Mouse (Mus musculus) layer of hippocampus, adult 8-10 months (tissue): ENCODE data around the gene Hadh. TPM values are rescaled to one million over a fixed set of nuclear protein-coding genes. Genes with fewer than 3 reads are reported as not detected.
A peak's percentile ranks its signal among the peaks of the same experiment; 100 is the strongest.

Experiments used
- DNase-seq, 2 experiments: peaks; one replicate each; pipeline ENCODE4 v3.0.0; 2022; ENCODE audit warnings: low spot score in 2 of 2
- total RNA-seq, 4 experiments: library from RNA; stranded (reverse); gene quantifications; 2 replicates each; pipeline ENCODE4 v1.2.4; 2022

Hadh gene
- 10 to 100 TPM; 19.1 to 28.0 (median 24.6) TPM for total RNA-seq

DNA sequence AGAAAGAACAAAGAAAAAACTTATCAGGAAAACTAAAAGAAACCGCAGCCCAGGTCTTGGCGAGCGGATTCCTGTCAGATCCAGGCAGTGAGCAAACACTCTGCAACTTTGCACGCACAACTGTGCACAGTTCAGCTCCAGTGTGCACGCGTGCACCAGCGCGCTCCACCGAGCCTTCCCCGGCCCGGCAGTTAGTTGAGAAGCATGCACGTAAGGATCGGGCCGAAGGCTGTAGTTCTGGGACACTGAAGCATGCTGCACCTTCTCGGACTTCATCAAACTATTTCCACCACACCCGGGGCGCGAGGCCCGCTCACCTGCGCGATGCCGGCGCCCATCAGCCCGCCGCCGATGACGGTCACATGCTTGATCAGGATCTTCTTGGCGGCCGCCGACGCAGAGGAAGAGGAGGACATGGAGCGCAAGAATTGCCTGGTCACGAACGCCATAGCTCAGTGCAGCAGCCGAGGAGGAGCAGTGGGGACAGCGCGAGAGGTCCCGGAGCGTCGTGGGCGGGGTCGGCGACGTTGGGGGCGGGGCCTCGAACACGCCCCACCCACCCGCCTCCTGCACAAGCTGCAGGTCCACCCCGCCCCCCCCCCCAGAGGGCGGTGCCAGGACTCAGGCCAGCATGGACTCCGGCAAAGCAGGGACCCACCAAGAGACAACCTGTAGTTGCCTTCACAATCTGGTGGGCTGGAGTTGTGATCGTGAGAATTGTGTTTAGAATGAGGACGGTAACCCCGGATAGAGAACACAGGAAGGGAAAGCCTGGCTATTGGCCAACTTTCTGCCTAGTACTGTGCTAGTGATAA lies at the start of gene Hadh:
TSS of gene Hadh (minus strand) at position 543 of the 815 bp plus-strand sequence.
- peak; percentile 55 to 66 for DNase-seq

DNA sequence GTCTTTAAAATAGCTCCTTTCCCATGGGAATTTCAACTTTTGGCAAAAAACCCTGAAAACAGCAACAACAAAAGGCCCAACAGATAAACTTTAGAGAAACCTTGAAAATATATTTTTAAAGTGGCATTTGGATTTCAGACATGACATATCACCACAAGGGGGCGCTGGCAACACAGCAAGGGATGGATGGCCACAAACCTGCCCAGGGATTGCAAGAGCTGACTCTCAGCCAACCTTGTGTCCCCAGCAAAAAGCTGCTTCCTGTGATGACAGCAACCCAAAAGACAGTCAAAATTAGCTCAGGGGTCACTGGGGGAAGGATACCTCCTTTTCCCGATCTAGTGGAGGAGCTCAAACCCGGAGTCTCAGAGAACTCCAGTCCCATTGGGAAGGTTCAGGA lies 48.3 kb upstream of the Hadh start:
- peak; percentile 50 to 84 for DNase-seq

DNA sequence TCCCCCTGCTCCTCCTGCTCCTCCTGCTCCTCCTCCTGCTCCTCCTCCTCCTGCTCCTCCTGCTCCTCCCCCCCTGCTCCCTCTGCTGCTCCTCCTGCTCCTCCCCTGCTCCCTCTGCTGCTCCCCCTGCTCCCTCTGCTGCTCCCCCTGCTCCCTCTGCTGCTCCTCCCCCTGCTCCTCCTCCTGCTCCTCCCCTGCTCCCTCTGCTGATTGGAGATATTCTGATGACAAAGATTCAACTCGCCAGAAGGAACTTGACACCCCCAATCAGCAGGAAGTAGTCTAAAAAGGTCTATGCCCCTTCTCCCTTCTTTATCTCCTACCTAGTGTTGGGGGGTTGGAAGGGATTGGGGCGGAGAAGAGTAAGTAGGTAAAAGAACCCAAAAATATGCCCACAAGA lies 46.3 kb upstream of the Hadh start:
- no peak for DNase-seq

DNA sequence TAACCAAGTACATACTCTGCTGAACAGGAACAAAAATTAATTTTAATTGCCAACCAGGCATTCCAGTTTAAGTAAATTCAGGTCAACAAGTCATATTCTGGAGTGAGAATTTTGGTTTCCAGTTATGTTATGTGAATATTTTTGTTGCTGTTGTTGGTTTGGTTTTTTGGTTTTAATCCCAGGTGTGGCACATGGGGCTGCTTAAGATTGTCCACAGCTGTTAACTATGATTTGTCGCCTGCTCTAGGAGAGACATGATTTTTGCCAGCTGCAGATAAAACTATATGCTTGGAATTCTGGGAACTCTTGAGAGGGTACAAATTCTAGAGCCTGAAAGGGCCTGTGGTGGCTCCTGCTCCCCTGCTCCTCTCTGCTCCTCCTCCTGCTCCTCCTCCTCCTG lies 45.2 kb upstream of the Hadh start:
- no peak for DNase-seq

DNA sequence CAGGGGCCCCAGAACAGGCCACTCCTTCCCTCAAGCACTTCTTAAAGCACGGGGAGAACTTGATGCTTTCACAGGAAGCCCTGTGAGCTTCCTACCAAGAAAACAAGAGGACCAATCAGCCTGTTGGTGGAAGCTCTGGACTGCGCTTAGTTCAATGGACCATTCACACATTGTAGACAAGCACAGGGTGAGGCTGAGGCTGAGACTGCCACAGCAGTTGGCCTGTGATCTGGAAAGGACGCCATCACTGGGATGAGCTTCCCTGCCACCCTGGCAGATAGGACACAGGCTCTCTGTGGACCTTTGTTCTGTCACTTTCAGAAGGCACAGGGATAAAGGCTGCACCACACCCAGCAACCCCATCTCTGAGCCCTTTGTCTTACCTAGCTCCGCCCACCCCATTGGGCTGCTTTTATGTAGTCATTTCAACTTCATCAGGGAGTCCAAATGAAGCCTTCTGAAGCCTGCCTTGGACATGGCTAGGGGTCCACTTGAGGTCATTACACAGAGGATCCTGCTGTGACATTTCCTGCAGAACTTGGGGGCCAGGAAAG lies 44.1 kb upstream of the Hadh start:
- no peak for DNase-seq

DNA sequence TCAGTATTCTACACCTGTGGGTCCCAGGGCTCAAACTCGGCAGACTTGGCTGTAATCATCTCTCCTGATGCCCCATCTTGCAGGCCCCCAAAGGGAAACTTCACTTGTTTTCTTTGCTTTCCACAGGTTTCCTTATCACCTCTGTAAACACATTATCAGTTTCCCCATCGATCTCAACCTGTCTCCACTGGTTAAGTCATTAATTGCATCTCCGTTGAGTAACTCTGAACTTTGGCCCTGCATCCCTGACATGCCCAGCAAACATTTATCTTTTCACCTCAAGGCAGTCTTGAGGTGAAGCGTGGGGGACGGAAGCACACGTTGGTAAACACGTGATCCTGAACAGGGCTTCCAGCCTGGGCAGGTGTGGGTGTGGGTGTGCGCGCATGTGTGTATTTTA lies 40.4 kb upstream of the Hadh start:
- no peak for DNase-seq

DNA sequence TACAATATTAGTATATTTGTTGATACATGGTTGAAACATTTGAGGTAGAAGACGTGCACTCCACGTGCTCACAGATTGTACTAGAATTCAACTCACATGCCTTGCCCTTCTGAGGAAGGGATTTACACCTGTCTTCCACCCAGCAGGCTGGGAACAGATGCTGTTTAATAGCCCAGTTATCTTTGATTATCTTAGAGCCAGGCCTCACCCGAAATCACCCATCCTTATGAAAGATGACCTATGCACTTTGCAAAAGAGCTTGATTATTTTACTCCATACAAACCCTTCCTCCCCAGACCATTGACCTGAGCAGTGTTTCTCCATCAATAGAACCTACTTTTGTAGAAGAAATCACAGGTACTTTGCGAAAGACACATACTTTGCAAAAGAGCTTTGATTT lies 38.7 kb upstream of the Hadh start:
- DNase-seq, result no peak

DNA sequence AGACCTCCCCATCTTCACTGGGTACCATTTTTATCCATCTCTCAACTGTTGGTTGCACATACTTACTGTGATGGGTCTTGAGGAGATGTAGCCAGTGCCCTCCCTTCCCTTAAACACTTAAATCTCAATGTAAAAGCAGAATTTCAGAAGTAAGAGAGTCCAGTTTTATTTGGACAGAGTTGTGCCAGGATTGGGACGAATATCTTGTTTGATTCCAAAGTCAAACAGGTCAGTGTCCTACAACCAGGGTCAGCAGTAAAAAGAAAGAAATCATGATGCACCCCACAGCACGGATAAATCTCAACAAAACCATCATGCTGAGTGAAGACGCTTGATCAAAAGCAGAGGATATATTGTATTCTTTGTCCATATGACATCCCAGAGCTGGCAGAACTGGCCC lies 35.9 kb upstream of the Hadh start:
- no peak for DNase-seq

DNA sequence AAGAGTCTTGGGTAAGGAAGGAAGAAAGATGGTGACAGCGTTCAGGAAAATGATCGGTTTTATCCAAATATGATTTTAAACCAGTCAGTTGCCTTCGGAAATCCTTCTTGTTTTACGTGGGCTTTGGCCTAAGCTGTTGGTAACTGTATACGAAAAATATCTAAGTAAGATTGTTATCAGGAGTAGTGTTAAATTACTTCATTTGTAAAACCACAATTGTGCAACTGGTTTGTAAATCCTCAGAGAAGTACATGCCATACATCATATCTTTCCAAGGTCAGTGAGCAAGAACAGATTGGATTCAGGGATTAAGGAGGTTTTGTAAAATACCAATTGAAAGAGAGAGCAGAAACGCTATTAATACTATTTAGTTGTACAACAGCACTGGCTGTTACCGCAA lies 34.4 kb upstream of the Hadh start:
- no peak for DNase-seq

DNA sequence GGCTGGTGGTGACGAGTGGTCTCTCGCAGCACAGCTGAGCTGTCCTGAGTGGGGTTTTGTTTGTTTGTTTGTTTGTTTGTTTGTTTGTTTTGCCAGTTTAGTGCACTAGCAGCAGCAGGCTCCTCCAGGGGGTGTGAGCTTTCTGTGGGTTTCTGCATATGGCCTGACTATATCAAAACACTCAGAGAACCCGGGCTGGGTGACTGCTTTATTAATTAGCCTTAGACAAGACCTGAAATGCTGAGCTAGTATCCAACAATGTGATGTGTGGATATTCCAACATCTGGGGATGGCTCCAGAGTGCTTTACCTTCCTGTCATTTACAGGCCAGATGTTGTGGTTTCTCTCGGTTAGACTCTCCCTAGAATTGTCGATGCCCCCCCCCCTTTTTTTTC lies 31.4 kb upstream of the Hadh start:
- DNase-seq, result no peak

DNA sequence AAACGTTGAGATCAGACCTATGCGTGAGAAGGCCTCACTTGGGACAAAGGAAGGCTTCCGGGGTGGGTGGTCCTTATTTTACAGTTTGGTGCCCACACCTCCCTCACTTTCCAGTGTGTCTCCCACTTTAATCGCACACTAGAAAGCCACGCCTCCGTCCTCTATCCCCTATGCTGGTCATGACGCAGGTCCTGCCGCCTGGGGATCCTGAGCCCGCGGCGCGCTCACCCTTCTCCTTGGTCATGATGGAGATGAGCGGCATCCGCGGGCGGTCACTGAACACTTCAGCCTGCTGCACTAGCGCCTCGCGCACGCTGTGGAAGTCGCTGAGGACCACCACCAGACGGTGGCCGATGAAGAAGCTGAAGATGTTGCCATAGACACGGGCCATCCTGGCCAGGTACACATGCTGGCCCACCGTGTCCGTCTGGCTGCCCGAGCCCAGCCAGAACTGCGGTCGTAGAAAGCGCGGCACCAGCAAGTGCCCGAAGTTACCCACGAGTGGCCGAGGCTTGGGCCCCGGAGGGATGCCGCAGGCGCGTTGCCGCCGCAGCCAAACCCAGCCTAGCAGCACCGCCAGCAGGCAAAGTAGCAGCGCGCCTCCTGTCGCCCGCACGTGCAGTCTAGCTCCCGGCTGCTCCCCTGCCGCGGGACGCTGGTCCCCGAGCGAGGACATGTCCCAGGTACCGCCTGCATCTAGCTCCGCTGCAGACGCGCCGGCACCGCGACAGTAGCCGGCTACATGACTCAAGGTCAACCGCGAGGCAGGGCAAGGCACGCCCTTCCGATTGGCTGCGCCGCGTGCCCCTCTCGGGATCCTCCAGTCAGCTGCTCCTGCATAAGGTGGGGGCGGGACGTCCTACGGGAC lies 30.8 kb upstream of the Hadh start, which contains the start of gene Cyp2u1:
TSS of gene Cyp2u1 (minus strand) at position 776 of the 868 bp plus-strand sequence.
- peak; percentile 89 for DNase-seq

DNA sequence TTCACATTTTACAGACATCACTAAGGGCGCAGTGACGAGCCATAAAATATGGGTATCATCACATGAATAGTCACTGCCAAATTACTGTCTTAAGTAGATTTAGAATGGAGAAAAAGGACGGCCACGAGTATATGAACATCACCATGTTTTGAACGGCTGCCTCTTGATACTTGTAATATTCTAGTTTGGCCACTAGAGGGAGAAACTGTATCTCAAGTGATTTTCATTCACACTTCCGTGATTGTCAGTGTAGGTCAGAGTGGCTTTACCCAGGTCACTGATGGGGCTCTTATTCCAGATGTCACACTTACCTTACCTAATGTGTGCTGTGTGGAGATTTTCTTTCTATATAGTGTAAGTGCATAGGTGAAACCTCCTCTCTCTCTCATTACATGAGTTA lies 28.0 kb upstream of the Hadh start:
- DNase-seq, result no peak

DNA sequence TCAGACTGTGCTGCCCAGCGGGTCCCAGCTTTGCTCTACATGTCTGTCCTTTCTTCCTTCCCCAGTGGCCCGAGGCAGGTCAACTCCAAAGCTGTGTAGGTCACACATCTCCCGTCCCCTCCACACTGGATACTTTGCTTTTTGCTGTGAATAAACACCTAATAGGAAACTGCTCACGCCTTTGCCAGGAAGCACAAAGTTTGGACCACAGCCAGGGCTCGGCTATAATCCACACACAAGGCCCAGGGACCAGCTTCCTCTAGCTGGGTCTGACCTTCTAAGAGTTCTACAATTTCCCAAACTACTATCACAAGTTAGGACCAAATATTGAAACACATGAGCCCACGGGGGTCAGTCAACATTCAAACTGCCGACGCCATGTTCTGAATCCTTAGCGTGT lies 27.2 kb upstream of the Hadh start:
- DNase-seq, result no peak

DNA sequence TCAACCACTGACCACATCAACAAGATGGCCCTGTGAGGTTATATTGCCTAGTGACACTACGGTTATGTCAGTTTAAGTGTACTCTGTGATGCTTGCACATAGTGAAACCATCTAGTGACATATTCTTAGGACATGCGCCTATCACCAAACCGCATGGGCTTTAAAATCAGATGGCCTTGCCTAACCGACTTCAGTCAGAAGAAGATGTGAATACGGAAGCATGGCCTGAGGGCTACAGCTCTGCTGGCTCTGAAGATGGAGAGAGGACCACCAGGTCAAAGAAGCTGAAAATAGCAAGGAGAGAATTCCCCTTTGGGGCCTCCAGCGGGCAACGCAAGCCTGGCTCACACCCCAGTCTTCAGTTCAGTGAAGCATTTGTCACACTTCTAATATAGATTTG lies 25.0 kb upstream of the Hadh start:
- DNase-seq, result no peak

DNA sequence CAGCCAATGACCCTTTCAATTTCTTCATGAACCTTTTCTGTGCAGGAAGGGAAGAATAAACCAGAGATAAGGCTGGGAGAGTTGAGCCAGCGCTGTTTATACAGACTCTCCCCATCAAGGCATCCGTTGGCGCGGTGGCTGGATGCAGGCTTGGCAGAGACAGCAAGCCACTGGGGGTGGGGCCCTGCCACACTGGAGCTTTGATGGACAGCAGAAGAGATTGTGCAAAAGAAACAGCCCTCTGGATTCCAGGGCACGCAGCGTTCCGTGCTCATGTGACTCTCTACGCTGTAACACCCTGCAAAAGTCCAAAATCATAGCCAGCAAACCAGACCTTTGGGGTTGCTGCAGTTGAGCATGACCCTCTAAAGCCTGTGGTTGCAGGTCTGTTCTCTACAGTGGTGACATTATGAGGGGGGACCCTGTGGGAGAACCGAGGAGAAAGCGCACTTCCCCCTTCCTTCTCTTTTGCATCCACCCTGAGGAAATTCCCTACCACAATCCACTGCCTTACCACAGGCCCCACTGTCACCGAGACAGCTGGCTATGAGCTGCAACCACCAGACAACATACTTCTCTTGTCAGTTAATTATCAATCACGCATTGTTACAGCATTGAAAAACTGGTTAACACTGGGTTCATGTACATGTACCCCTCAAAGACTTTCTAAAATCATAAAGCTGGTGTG lies 23.8 kb upstream of the Hadh start:
- no peak for DNase-seq

DNA sequence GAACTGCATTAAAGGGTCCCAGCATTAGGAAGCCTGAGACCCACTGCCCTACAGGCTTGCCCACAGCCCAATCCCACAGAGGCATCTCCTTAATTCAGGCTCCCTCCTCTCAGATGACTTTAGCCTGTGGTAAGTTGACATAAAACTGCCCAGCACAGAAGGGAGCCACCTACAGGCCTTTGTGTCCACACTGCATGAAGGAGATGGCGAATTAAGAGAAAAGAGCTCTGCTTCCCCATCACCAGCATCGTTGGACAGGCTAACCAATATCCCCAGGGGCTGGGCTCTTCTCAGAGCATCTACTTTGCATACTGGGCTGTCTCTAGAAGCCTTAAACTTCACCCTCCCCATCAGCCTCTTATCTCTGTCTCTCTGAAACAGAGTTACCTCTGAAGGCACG lies 22.6 kb upstream of the Hadh start:
- no peak for DNase-seq

DNA sequence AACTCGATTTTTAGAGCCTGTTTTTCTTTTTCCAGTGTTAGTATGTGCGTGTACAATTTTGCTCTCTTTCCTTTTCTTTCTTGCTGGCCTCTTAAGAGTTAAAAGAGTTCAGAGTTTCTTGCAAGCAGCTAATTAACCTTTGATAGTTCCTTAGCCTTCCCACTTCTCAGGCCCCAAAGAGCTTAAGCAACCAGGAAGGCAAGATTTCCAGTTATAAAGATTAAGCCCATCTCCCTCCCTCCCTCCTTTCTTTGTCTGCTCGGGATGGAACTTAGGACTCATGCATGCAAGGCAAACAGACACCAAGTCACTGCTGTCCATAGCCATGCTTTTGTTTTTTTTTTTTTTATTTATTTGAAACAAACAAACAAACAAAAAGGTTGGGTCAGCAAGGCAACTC lies 21.1 kb upstream of the Hadh start:
- no peak for DNase-seq

DNA sequence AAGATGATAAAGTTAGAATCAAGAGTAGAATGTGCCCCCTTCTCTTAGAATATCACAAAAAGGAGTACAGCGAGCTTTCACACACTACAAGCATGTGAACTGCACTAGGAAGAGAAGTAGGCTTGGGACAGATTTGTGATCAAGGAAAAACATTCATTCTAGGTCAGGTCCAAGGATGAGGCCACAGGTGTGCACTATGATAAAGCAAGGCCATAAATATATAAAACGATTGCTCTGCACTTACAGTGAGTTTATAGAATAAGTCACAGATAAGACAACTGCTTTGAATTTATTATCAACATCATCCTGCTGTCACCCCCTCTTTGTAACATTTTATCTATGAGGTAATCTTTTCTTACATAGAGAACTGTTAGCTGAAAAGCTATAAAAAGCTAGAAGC lies 20.4 kb upstream of the Hadh start:
- DNase-seq, result no peak

DNA sequence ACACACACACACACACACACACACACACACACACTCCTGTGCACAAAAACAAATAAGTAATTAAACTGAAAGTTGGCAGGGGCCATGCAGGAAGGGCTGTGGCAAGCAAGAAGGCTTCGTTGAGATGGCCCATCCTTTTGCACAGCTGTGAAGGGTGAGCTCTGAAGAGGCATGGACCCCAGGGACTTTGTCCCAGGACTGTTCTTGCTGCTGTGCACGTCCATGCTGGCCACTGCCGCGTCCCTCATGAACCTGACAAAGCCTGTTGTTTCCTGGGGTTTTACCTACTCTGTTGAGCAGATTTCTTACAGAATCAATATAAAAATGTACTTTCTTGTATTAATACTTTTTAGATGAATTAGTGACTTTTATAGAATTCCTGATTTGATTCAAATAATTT lies 20.0 kb upstream of the Hadh start:
- no peak for DNase-seq

DNA sequence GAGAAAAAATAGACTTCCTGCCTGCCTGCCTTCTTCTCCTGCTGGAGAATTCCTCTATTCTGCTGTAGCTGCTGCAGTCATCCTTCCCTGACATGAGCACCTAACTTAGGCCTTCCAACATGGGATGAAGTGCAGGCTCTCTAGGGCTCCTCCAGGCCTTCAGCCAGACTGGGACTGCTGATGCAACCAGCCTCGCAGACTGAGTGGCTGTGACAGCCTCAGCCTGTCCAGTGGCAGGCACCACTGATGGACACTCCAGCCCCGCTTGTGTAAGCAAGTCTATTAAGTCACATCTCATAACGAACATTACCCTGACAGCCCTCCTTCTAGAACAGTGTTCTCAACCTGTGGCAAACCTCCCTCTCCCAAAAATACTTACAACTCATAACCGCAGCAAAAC lies 2.2 kb upstream of the Hadh start:
- DNase-seq, result no peak

DNA sequence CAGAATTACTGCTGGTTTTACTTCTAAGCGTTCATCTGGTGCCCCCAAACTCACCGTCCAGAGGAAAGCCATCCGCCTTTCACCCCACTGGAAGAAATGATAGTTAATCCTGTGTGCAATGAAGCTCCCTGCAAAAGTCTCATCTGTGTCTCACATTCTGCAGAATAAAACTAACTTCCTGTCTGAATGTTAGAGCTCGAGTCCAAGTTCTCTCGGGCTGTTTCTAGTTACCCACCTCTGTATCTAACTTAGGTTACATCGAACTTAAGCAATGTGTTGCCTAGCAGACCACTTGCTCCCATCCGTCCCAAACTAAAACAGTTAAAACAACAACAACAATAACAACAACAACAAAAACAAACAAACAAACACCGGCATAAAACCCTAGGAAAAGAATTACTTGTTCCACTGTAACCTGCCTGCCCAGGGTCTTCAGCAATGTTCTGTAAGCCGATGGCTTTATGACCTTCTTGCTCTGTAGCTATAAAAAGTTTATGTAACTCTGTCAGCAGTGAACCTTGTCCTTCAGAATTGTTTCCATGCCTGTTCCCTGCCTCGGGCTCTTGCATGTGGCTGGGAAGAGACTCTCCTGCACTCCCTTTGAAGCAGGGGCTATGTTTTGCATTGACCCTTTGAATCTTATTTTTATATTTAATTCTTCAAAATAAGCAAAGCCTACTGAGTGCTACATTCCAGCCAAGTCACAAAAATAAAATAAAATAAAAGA lies 636 bp upstream of the Hadh start:
- DNase-seq, result no peak
